Mouse (Mus musculus) left cerebral cortex, postnatal 4 days (tissue): ENCODE data around the gene Capsl. TPM values are rescaled to one million over a fixed set of nuclear protein-coding genes. Genes with fewer than 3 reads are reported as not detected.

Experiments used
- DNase-seq: peaks from one replicate; pipeline ENCODE4 v3.0.0-alpha.2; 2022
- intact Hi-C: fragments of 180-260 bp; cut with DNase I; formaldehyde crosslinking; loops from one replicate; pipeline ENCODE4 v1.15.1; 2025
- total RNA-seq, 2 experiments: library from RNA; stranded (reverse); gene quantifications; 2 replicates each; pipeline ENCODE4 v1.2.3; 2021

The Capsl gene
- 1 to 10 TPM; 2.4 to 2.6 TPM for total RNA-seq

- peak; percentile 42 for DNase-seq
- intact Hi-C loops, result no loop called here
Measured at GRCm38 (mm10) chr15:9435534-9436180, at the start of gene Capsl. Gene Capsl, plus strand, starts transcription at chr15:9436028.

- intact Hi-C loops, result no loop called here
- DNase-seq, result no peak
Measured at GRCm38 (mm10) chr15:9409475-9409874, 26.4 kb upstream of the Capsl start.

- intact Hi-C loops, result no loop called here
- no peak for DNase-seq
Measured at GRCm38 (mm10) chr15:9421163-9421562, 14.7 kb upstream of the Capsl start.

GRCm38 (mm10) chr15:9427849-9428248 is 8.0 kb upstream of the Capsl start:
- intact Hi-C loops, result no loop called here
- no peak for DNase-seq

GRCm38 (mm10) chr15:9429843-9430242 is 6.0 kb upstream of the Capsl start:
- DNase-seq, result no peak
- intact Hi-C loops, result no loop called here

GRCm38 (mm10) chr15:9451999-9452398 is 16.2 kb downstream of the Capsl start:
- DNase-seq, result no peak
- intact Hi-C loops, result loop anchor here (5.0 to 10.0 kb wide), 2 partner anchors 993 to 1225 kb away; no protein-coding TSS in a partner anchor

- DNase-seq, result no peak
- intact Hi-C loops, result loop anchor here (5.0 to 10.0 kb wide), 2 partner anchors 992 to 1224 kb away; no protein-coding TSS in a partner anchor
Measured at GRCm38 (mm10) chr15:9452842-9453241, 17.0 kb downstream of the Capsl start.

- DNase-seq, result no peak
- intact Hi-C loops, result loop anchor here (5.0 to 10.0 kb wide), 2 partner anchors 991 to 1223 kb away; no protein-coding TSS in a partner anchor
Measured at GRCm38 (mm10) chr15:9454198-9454597, 18.4 kb downstream of the Capsl start.

- peak; percentile 28 for DNase-seq
- intact Hi-C loops, result loop anchor here (5.0 to 10.0 kb wide), 3 partner anchors 857 to 1027 kb away; no protein-coding TSS in a partner anchor
Measured at GRCm38 (mm10) chr15:9455241-9455640, 19.4 kb downstream of the Capsl start.

- intact Hi-C loops, result no loop called here
- no peak for DNase-seq
Measured at GRCm38 (mm10) chr15:9463521-9464027, 27.7 kb downstream of the Capsl start.

GRCm38 (mm10) chr15:9464039-9464438 is 28.2 kb downstream of the Capsl start:
- no peak for DNase-seq
- intact Hi-C loops, result no loop called here

GRCm38 (mm10) chr15:9471053-9471685 is 35.3 kb downstream of the Capsl start:
- DNase-seq, result no peak
- intact Hi-C loops, result no loop called here

GRCm38 (mm10) chr15:9472167-9472566 is 36.3 kb downstream of the Capsl start:
- intact Hi-C loops, result no loop called here
- no peak for DNase-seq

- intact Hi-C loops, result no loop called here
- DNase-seq, result no peak
Measured at GRCm38 (mm10) chr15:9472618-9473017, 36.8 kb downstream of the Capsl start.

- no peak for DNase-seq
- intact Hi-C loops, result no loop called here
Measured at GRCm38 (mm10) chr15:9473188-9473587, 37.4 kb downstream of the Capsl start.

- DNase-seq, result no peak
- intact Hi-C loops, result no loop called here
Measured at GRCm38 (mm10) chr15:9489417-9490118, 53.7 kb downstream of the Capsl start.

- intact Hi-C loops, result no loop called here
- no peak for DNase-seq
Measured at GRCm38 (mm10) chr15:9492077-9492476, 56.2 kb downstream of the Capsl start.
